Mouse (Mus musculus) liver, embryonic 14.5 days (tissue): ENCODE results near the gene Gm38100. TPM values are rescaled to one million over a fixed set of nuclear protein-coding genes. Genes with fewer than 3 reads are reported as not detected.

Experiments used
- ATAC-seq: fragments of 200-750 bp; cut with Nextera tagmentation; 2 replicates; pipeline ENCODE4 v1.8.0; 2017; ENCODE audit warnings: moderate number of reproducible peaks, mild to moderate bottlenecking, moderate library complexity; ENCODE audit not compliant: insufficient read depth
- DNase-seq, 3 experiments: peaks; one replicate each; pipeline ENCODE4 v3.0.0-alpha.2; 2012 to 2013; ENCODE audit warnings: low read depth in 3 of 3, low spot score in 3 of 3
- H3K27ac ChIP-seq: fragments of 300-500 bp; sonication (generic); 2 replicates; pipeline ENCODE4 v1.5.1; 2014; ENCODE audit warnings: moderate library complexity, mild to moderate bottlenecking, control low read depth, inconsistent platforms
- H3K27me3 ChIP-seq: fragments of 300-500 bp; sonication (generic); 2 replicates; pipeline ENCODE4 v1.6.1; 2014; ENCODE audit warnings: mild to moderate bottlenecking, low read length, moderate library complexity; ENCODE audit not compliant: control insufficient read depth, insufficient read depth
- H3K36me3 ChIP-seq: fragments of 300-500 bp; sonication (generic); replicated peaks from 2 replicates; pipeline ENCODE4 v1.6.1; 2014; ENCODE audit warnings: low read depth; ENCODE audit not compliant: control insufficient read depth, insufficient read depth
- H3K4me1 ChIP-seq, 2 experiments: fragments of 200-500 bp in 1 of 2; fragments of 300-500 bp in 1 of 2; sonication (generic) in 1 of 2; replicated peaks; 2 replicates each; pipeline ENCODE4 v1.6.1; 2012 to 2014; ENCODE audit warnings: antibody characterized with exemption in 1 of 2, inconsistent platforms in 1 of 2, low read length in 1 of 2; ENCODE audit not compliant: control insufficient read depth in 2 of 2, insufficient read depth in 2 of 2
- H3K4me2 ChIP-seq: fragments of 300-500 bp; sonication (generic); 2 replicates; pipeline ENCODE4 v1.6.1; 2014; ENCODE audit warnings: low read depth, mild to moderate bottlenecking, control low read depth, moderate library complexity
- H3K4me3 ChIP-seq, 2 experiments: fragments of 200-500 bp in 1 of 2; fragments of 300-500 bp in 1 of 2; sonication (generic) in 1 of 2; 2 replicates each; pipeline ENCODE4 v1.5.1; 2012 to 2014; ENCODE audit warnings: low read depth in 2 of 2, low read length in 2 of 2, mild to moderate bottlenecking in 2 of 2, control low read depth in 1 of 2, inconsistent platforms in 1 of 2, moderate library complexity in 1 of 2; ENCODE audit not compliant: insufficient read depth in 1 of 2
- H3K9ac ChIP-seq: fragments of 300-500 bp; sonication (generic); replicated peaks from 2 replicates; pipeline ENCODE4 v1.6.1; 2014; ENCODE audit warnings: mild to moderate bottlenecking, control low read depth, moderate library complexity
- H3K9me3 ChIP-seq: fragments of 300-500 bp; sonication (generic); 2 replicates; pipeline ENCODE4 v1.6.1; 2016; ENCODE audit warnings: low read length, mixed read lengths; ENCODE audit not compliant: control insufficient read depth
- CTCF ChIP-seq: IDR thresholded peaks from 2 replicates; pipeline ENCODE4 v1.5.1; 2016; ENCODE audit warnings: antibody characterized with exemption, low read depth, control low read depth
- EP300 ChIP-seq: IDR thresholded peaks from 2 replicates; pipeline ENCODE4 v1.6.1; 2016; ENCODE audit warnings: antibody characterized with exemption, low read depth
- WGBS: fragments of 180-500 bp; shearing (Covaris S2); extraction: QIAGEN DNeasy Blood & Tissue Kit; methylation state at CpG from one replicate; pipeline ENCODE4 v1.1.7; 2014; ENCODE audit not compliant: insufficient replicate concordance; 5-methylcytosine and 5-hydroxymethylcytosine counted together
- polyA plus RNA-seq, 2 experiments: library from polyadenylated mRNA; depleted of rRNA in 1 of 2; stranded (reverse) in 1 of 2; unstranded in 1 of 2; fragments of >200 nt; fragmentation: Nextera tagmentation in 1 of 2; extraction: Ambion mirVana in 1 of 2; gene quantifications; 2 replicates each; pipeline versions ENCODE4 v1.2.1 to v1.2.3; 2012 to 2014

Gene Gm38100
- polyA plus RNA-seq, 2 experiments, result not detected

- 84% methylated on average over 6 of the region's 6 CpGs for WGBS
- TF ChIP-seq CTCF (no peak), EP300 (no peak)
- H3K9me3 ChIP-seq, result no peaks in the 10 kb centered on the region
Observed at GRCm38 (mm10) chr1:175893263-175893662, 26.9 kb upstream of the Gm38100 start.

GRCm38 (mm10) chr1:175893726-175894125 is 26.4 kb upstream of the Gm38100 start:
- Histone ChIP-seq H3K4me2 (no peak overlapping the region), H3K36me3 (peaks cover 50% of the 10 kb centered on the region), H3K9me3 (no peaks in the 10 kb centered on the region), H3K27ac (no peak overlapping the region), H3K9ac (no peak overlapping the region), H3K27me3 (no peaks in the 10 kb centered on the region), H3K4me3 (no peak overlapping the region), H3K4me1 (no peaks in the 10 kb centered on the region)
- no peak for ATAC-seq
- DNase-seq, result no peak
- no peak for TF ChIP-seq EP300
- no peak for TF ChIP-seq CTCF
- WGBS, result 85% methylated on average over 12 of the region's 12 CpGs

More at GRCm38 (mm10) chr1:175893263-175893662, 26.9 kb upstream of the Gm38100 start:
- Histone ChIP-seq H3K27ac (no peak overlapping the region), H3K36me3 (peaks cover 54% of the 10 kb centered on the region), H3K27me3 (no peaks in the 10 kb centered on the region), H3K4me1 (no peaks in the 10 kb centered on the region), H3K4me3 (no peak overlapping the region), H3K4me2 (no peak overlapping the region), H3K9ac (no peak overlapping the region)
- DNase-seq, result no peak
- ATAC-seq, result no peak

GRCm38 (mm10) chr1:175911207-175911606 is 8.9 kb upstream of the Gm38100 start:
- no peak for DNase-seq
- TF ChIP-seq CTCF (no peak), EP300 (no peak)

GRCm38 (mm10) chr1:175912038-175912437 is 8.1 kb upstream of the Gm38100 start:
- no peaks in the 10 kb centered on the region for H3K9me3 ChIP-seq
- no peak overlapping the region for H3K27ac ChIP-seq
- DNase-seq (no peak), ATAC-seq (no peak)
- TF ChIP-seq EP300 (no peak), CTCF (no peak)
- no peaks in the 10 kb centered on the region for H3K27me3 ChIP-seq
- H3K4me2 ChIP-seq, result no peak overlapping the region
- 58% methylated on average over 3 of the region's 3 CpGs for WGBS
- H3K9ac ChIP-seq, result no peak overlapping the region
- H3K4me3 ChIP-seq, result no peak overlapping the region
- H3K36me3 ChIP-seq, result peaks cover 19% of the 10 kb centered on the region
- peaks cover 0 to 6% of the 10 kb centered on the region in 2 experiments; a peak in 2 of 4 replicates for H3K4me1 ChIP-seq

More at GRCm38 (mm10) chr1:175911207-175911606, 8.9 kb upstream of the Gm38100 start:
- no peak overlapping the region for H3K4me2 ChIP-seq
- peaks cover 27% of the 10 kb centered on the region for H3K36me3 ChIP-seq
- no peak overlapping the region for H3K27ac ChIP-seq
- ATAC-seq, result no peak
- 47% methylated on average over 2 of the region's 2 CpGs for WGBS
- no peaks in the 10 kb centered on the region for H3K27me3 ChIP-seq
- peaks cover 0 to 6% of the 10 kb centered on the region in 2 experiments; a peak in 2 of 4 replicates for H3K4me1 ChIP-seq
- no peak overlapping the region for H3K4me3 ChIP-seq
- no peaks in the 10 kb centered on the region for H3K9me3 ChIP-seq
- H3K9ac ChIP-seq, result no peak overlapping the region

GRCm38 (mm10) chr1:175913728-175914303 is 6.3 kb upstream of the Gm38100 start:
- peaks cover 0 to 6% of the 10 kb centered on the region in 2 experiments; a peak in 2 of 4 replicates for H3K4me1 ChIP-seq
- TF ChIP-seq CTCF (no peak), EP300 (no peak)
- no peak overlapping the region for H3K4me2 ChIP-seq
- DNase-seq, result no peak
- H3K9me3 ChIP-seq, result no peaks in the 10 kb centered on the region
- no peak overlapping the region for H3K4me3 ChIP-seq
- ATAC-seq, result no peak
- H3K27ac ChIP-seq, result no peak overlapping the region
- no peaks in the 10 kb centered on the region for H3K27me3 ChIP-seq
- peaks cover 10% of the 10 kb centered on the region for H3K36me3 ChIP-seq
- WGBS, result 60% methylated on average over 5 of the region's 5 CpGs
- H3K9ac ChIP-seq, result no peak overlapping the region
